Mouse (Mus musculus) embryonic facial prominence, embryonic 11.5 days (tissue): ENCODE data around the gene Cox7a2l. TPM values are rescaled to one million over a fixed set of nuclear protein-coding genes. Genes with fewer than 3 reads are reported as not detected.

Experiments
- ATAC-seq: fragments of 200-750 bp; cut with Nextera tagmentation; replicated peaks from 2 replicates; pipeline ENCODE4 v1.8.0; 2017; ENCODE audit warnings: low read depth; ENCODE audit not compliant: insufficient number of reproducible peaks, low FRiP score, low TSS enrichment
- DNase-seq: peaks from one replicate; pipeline ENCODE4 v3.0.0-alpha.2; 2015; ENCODE audit warnings: low spot score
- H3K27ac ChIP-seq: fragments of 300-500 bp; sonication (generic); replicated peaks from 2 replicates; pipeline ENCODE4 v1.5.1; 2014; ENCODE audit warnings: mild to moderate bottlenecking, low read depth, low read length, control low read depth
- H3K27me3 ChIP-seq: fragments of 300-500 bp; sonication (generic); 2 replicates; pipeline ENCODE4 v1.6.1; 2014; ENCODE audit warnings: mild to moderate bottlenecking, low read length, moderate library complexity, mixed read lengths; ENCODE audit not compliant: control insufficient read depth, insufficient read depth
- H3K36me3 ChIP-seq: fragments of 300-500 bp; sonication (generic); replicated peaks from 2 replicates; pipeline ENCODE4 v1.6.1; 2014; ENCODE audit warnings: low read depth, mild to moderate bottlenecking, low read length, moderate library complexity, mixed read lengths; ENCODE audit not compliant: control insufficient read depth, insufficient read depth
- H3K4me1 ChIP-seq: fragments of 300-500 bp; sonication (generic); 2 replicates; pipeline ENCODE4 v1.6.1; 2014; ENCODE audit warnings: low read length, mixed read lengths; ENCODE audit not compliant: control insufficient read depth, insufficient read depth
- H3K4me2 ChIP-seq: fragments of 300-500 bp; sonication (generic); 2 replicates; pipeline ENCODE4 v1.6.1; 2014; ENCODE audit warnings: low read depth, mild to moderate bottlenecking, control low read depth, low read length, moderate library complexity
- H3K4me3 ChIP-seq: fragments of 300-500 bp; sonication (generic); 2 replicates; pipeline ENCODE4 v1.5.1; 2014; ENCODE audit warnings: low read depth, low read length, control low read depth
- H3K9ac ChIP-seq: fragments of 300-500 bp; sonication (generic); replicated peaks from 2 replicates; pipeline ENCODE4 v1.6.1; 2014; ENCODE audit warnings: mild to moderate bottlenecking, control low read depth, low read length
- H3K9me3 ChIP-seq: fragments of 300-500 bp; sonication (generic); replicated peaks from 2 replicates; pipeline ENCODE4 v1.6.1; 2016; ENCODE audit warnings: mild to moderate bottlenecking, low read length, inconsistent platforms, mixed read lengths; ENCODE audit not compliant: control insufficient read depth
- WGBS: fragments of 180-500 bp; shearing (Covaris S2); extraction: QIAGEN DNeasy Blood & Tissue Kit; methylation state at CpG from one replicate; pipeline ENCODE4 v1.1.7; 2014; 5-methylcytosine and 5-hydroxymethylcytosine counted together
- polyA plus RNA-seq: library from polyadenylated mRNA; unstranded; fragments of >200 nt; fragmentation: Nextera tagmentation; extraction: Ambion mirVana; gene quantifications from 2 replicates; pipeline ENCODE4 v1.2.1, GENCODE M21; 2014

Cox7a2l gene
- polyA plus RNA-seq, 1 experiment from 2014 or later: 164 TPM

- Histone ChIP-seq H3K27me3 (no peaks in the 10 kb centered on the region), H3K36me3 (no peaks in the 10 kb centered on the region), H3K9ac (no peak overlapping the region), H3K4me1 (peaks cover 9% of the 10 kb centered on the region), H3K27ac (no peak overlapping the region), H3K4me3 (no peak overlapping the region), H3K9me3 (no peaks in the 10 kb centered on the region), H3K4me2 (no peak overlapping the region)
- no peak for DNase-seq
- 47% methylated on average over 7 of the region's 7 CpGs for WGBS
- ATAC-seq: no peak
These were observed 7.6 kb upstream of the Cox7a2l start for GRCm38 (mm10) chr17:83524753-83525152.

- H3K4me2 ChIP-seq: no peak overlapping the region
- 68% methylated on average over 7 of the region's 7 CpGs for WGBS
- H3K27me3 ChIP-seq: no peaks in the 10 kb centered on the region
- H3K27ac ChIP-seq: no peak overlapping the region
- no peak overlapping the region for H3K9ac ChIP-seq
- no peak for DNase-seq
- no peaks in the 10 kb centered on the region for H3K36me3 ChIP-seq
- H3K4me3 ChIP-seq: no peak overlapping the region
- H3K9me3 ChIP-seq: no peaks in the 10 kb centered on the region
- H3K4me1 ChIP-seq: peaks cover 6% of the 10 kb centered on the region
- no peak for ATAC-seq
These were observed 5.7 kb upstream of the Cox7a2l start for GRCm38 (mm10) chr17:83522590-83523379.

GRCm38 (mm10) chr17:83521881-83522280, 4.8 kb upstream of the Cox7a2l start:
- ATAC-seq: no peak
- Histone ChIP-seq H3K27me3 (no peaks in the 10 kb centered on the region), H3K4me3 (no peak overlapping the region), H3K9ac (no peak overlapping the region), H3K4me1 (peaks cover 2% of the 10 kb centered on the region; the same call in 1 of the 2 replicates), H3K4me2 (no peak overlapping the region), H3K27ac (no peak overlapping the region), H3K36me3 (no peaks in the 10 kb centered on the region), H3K9me3 (no peaks in the 10 kb centered on the region)
- 88% methylated on average over 4 of the region's 4 CpGs for WGBS
- DNase-seq: no peak

- peak overlapping the region; percentile 82 for H3K4me3 ChIP-seq
- no peak overlapping the region for H3K27ac ChIP-seq
- H3K4me1 ChIP-seq: no peaks in the 10 kb centered on the region
- ATAC-seq: peak; percentile 98
- peak; percentile 95 for DNase-seq
- no peaks in the 10 kb centered on the region for H3K9me3 ChIP-seq
- H3K9ac ChIP-seq: peak overlapping the region; percentile 88
- H3K27me3 ChIP-seq: no peaks in the 10 kb centered on the region
- peak overlapping the region; percentile 70 for H3K4me2 ChIP-seq
- H3K36me3 ChIP-seq: no peaks in the 10 kb centered on the region
- under 1% methylated on average over 33 of the region's 33 CpGs for WGBS
These were observed 2.9 kb downstream of the Cox7a2l start for GRCm38 (mm10) chr17:83514213-83514701.

GRCm38 (mm10) chr17:83513655-83514212, 3.4 kb downstream of the Cox7a2l start:
- peak overlapping the region; percentile 82 for H3K4me3 ChIP-seq
- ATAC-seq (peak; percentile 47; the same call in 1 of the 2 replicates), DNase-seq (no peak)
- H3K4me2 ChIP-seq: peak overlapping the region; percentile 70
- no peak overlapping the region for H3K27ac ChIP-seq
- H3K4me1 ChIP-seq: no peaks in the 10 kb centered on the region
- no peaks in the 10 kb centered on the region for H3K27me3 ChIP-seq
- WGBS: 1% methylated on average over 24 of the region's 24 CpGs
- peak overlapping the region; percentile 88 for H3K9ac ChIP-seq
- no peaks in the 10 kb centered on the region for H3K36me3 ChIP-seq
- no peaks in the 10 kb centered on the region for H3K9me3 ChIP-seq

GRCm38 (mm10) chr17:83512130-83512529, 5.0 kb downstream of the Cox7a2l start:
- ATAC-seq: no peak

GRCm38 (mm10) chr17:83503693-83504092, 13.4 kb downstream of the Cox7a2l start:
- no peak overlapping the region for H3K4me3 ChIP-seq
- DNase-seq (no peak), ATAC-seq (no peak)
- H3K4me2 ChIP-seq: no peak overlapping the region
- no peaks in the 10 kb centered on the region for H3K9me3 ChIP-seq
- WGBS: 91% methylated on average over 2 of the region's 2 CpGs
- H3K4me1 ChIP-seq: no peaks in the 10 kb centered on the region
- H3K36me3 ChIP-seq: no peaks in the 10 kb centered on the region; the same call in none of the 2 replicates
- H3K27me3 ChIP-seq: no peaks in the 10 kb centered on the region
- no peak overlapping the region for H3K27ac ChIP-seq
- no peak overlapping the region for H3K9ac ChIP-seq

More at GRCm38 (mm10) chr17:83512130-83512529, 5.0 kb downstream of the Cox7a2l start:
- no peaks in the 10 kb centered on the region for H3K27me3 ChIP-seq
- no peak overlapping the region for H3K4me2 ChIP-seq
- no peak overlapping the region for H3K27ac ChIP-seq
- 92% methylated on average over 3 of the region's 3 CpGs for WGBS
- DNase-seq: no peak
- no peaks in the 10 kb centered on the region for H3K4me1 ChIP-seq
- H3K4me3 ChIP-seq: no peak overlapping the region
- no peak overlapping the region for H3K9ac ChIP-seq
- H3K36me3 ChIP-seq: no peaks in the 10 kb centered on the region
- no peaks in the 10 kb centered on the region for H3K9me3 ChIP-seq

GRCm38 (mm10) chr17:83499692-83500091, 17.4 kb downstream of the Cox7a2l start:
- DNase-seq: no peak
- no peak for ATAC-seq
- peaks cover 8% of the 10 kb centered on the region for H3K36me3 ChIP-seq

More at GRCm38 (mm10) chr17:83499692-83500091, 17.4 kb downstream of the Cox7a2l start:
- H3K4me1 ChIP-seq: no peaks in the 10 kb centered on the region
- no peaks in the 10 kb centered on the region for H3K9me3 ChIP-seq
- no peak overlapping the region for H3K4me2 ChIP-seq
- H3K27me3 ChIP-seq: no peaks in the 10 kb centered on the region
- H3K27ac ChIP-seq: no peak overlapping the region
- H3K9ac ChIP-seq: no peak overlapping the region
- whole genome bisulfite sequencing: 93% methylated on average over 4 of the region's 4 CpGs
- H3K4me3 ChIP-seq: no peak overlapping the region
